Mouse (Mus musculus): Measurements from ENCODE around the gene Camta1. TPM values are rescaled to one million over a fixed set of nuclear protein-coding genes. Genes with fewer than 3 reads are reported as not detected.

Gene Camta1
- polyA plus RNA-seq, 1 experiment from 2014 or later, result 77.1 TPM

DNA sequence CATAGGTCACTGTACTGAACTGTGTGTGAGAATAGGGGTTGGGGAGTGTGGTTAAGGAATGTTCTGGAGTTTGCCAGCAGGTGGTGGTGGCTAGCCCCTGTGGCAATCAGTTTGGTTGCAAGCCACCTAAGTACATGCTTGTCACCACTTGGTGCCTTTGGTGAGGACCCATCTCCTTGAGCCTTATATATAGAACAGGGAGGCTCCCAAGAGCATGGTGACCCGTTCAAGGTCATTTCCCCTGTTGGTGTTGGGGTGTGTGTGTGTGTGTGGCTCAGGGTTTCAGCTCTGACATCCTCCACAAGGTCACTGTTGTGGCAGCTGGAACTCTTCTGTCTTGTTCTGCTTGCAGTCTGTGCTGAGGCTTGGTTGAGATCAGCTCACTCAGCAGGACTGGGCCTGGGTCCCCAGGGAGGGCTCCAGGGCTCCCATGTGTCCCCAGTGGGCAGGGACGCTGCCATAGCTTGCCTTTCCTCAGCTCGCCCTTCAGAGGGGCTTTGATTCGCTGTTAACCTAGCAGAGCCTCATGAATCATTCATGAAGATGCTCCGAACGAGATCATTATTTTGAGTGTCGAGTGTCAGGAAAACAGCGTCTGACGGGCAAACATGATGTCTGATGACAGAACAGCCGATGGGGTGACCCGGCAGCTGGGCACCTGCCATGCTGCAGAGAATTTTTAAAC is 667.5 kb downstream of the Camta1 start:
- no peaks in the 10 kb centered on the region for H3K36me3 ChIP-seq
- no peaks in the 10 kb centered on the region for H3K27me3 ChIP-seq
- no peak overlapping the region for H3K4me2 ChIP-seq (replicated peaks)
- no peaks in the 10 kb centered on the region for H3K9me3 ChIP-seq (replicated peaks)
- H3K4me3 ChIP-seq (replicated peaks), result no peak overlapping the region
- H3K9ac ChIP-seq, result no peak overlapping the region
- H3K27ac ChIP-seq (replicated peaks), result no peak overlapping the region
- ATAC-seq (ENCODE audit: insufficient number of reproducible peaks, low FRiP score, low TSS enrichment, low read depth), result no peak
- 37% methylated on average over 11 of the region's 11 CpGs for WGBS
- H3K4me1 ChIP-seq, result no peaks in the 10 kb centered on the region

- Histone ChIP-seq H3K27me3 (no peaks in the 10 kb centered on the region), H3K27ac (replicated peaks) (no peak overlapping the region), H3K4me2 (replicated peaks) (no peak overlapping the region), H3K36me3 (no peaks in the 10 kb centered on the region), H3K9ac (no peak overlapping the region), H3K4me1 (no peaks in the 10 kb centered on the region), H3K4me3 (replicated peaks) (no peak overlapping the region), H3K9me3 (replicated peaks) (no peaks in the 10 kb centered on the region)
- WGBS, result 10% methylated on average over 8 of the region's 8 CpGs
- no peak for ATAC-seq (ENCODE audit: insufficient number of reproducible peaks, low FRiP score, low TSS enrichment, low read depth)
These were observed 675.2 kb downstream of the Camta1 start for GRCm38 (mm10) chr4:151186447-151186846.

DNA sequence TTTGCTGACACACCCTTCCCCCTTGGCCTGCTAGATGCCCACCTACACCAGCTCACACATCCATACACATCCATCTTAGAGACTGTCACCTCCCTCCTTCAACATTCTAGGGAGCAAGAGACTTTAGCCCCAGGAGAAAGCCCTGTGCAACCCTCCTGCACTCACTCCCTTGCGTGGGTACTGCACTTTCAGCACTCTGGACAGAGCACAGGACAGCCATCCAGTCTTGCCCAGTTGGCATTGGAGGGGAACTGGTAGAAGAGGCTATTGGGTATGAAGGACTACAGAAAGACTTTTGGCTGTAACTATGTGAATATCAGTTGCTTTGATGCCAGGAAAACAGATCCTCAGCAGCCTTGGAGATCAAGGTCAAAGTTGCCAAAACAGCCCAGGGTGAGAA is 675.9 kb downstream of the Camta1 start:
- no peak overlapping the region for H3K27ac ChIP-seq (replicated peaks)
- no peak for ATAC-seq (ENCODE audit: insufficient number of reproducible peaks, low FRiP score, low TSS enrichment, low read depth)
- H3K27me3 ChIP-seq, result no peaks in the 10 kb centered on the region
- no peaks in the 10 kb centered on the region for H3K9me3 ChIP-seq (replicated peaks)
- H3K4me3 ChIP-seq (replicated peaks), result no peak overlapping the region
- WGBS, result 13% methylated on average over 1 of the region's 1 CpGs
- H3K4me1 ChIP-seq, result 0 out of 2 replicates have a peak, but pooled peaks cover under 1% of the 10 kb centered on the region
- no peak overlapping the region for H3K9ac ChIP-seq
- H3K36me3 ChIP-seq, result no peaks in the 10 kb centered on the region
- no peak overlapping the region for H3K4me2 ChIP-seq (replicated peaks)

GRCm38 (mm10) chr4:151180394-151180902 is 681.2 kb downstream of the Camta1 start:
- WGBS, result 28% methylated on average over 7 of the region's 7 CpGs
- Histone ChIP-seq H3K4me1 (peaks cover 6% of the 10 kb centered on the region; the same call in 1 of the 2 replicates), H3K36me3 (no peaks in the 10 kb centered on the region), H3K27ac (replicated peaks) (no peak overlapping the region), H3K4me2 (replicated peaks) (no peak overlapping the region), H3K4me3 (replicated peaks) (no peak overlapping the region), H3K27me3 (no peaks in the 10 kb centered on the region), H3K9me3 (replicated peaks) (no peaks in the 10 kb centered on the region), H3K9ac (no peak overlapping the region)
- no peak for ATAC-seq (ENCODE audit: insufficient number of reproducible peaks, low FRiP score, low TSS enrichment, low read depth)

GRCm38 (mm10) chr4:151179639-151180038 is 682.0 kb downstream of the Camta1 start:
- Histone ChIP-seq H3K9ac (no peak overlapping the region), H3K27ac (replicated peaks) (no peak overlapping the region), H3K4me3 (replicated peaks) (no peak overlapping the region), H3K4me1 (peaks cover 6% of the 10 kb centered on the region; the same call in 1 of the 2 replicates), H3K9me3 (replicated peaks) (no peaks in the 10 kb centered on the region), H3K36me3 (no peaks in the 10 kb centered on the region), H3K4me2 (replicated peaks) (no peak overlapping the region), H3K27me3 (no peaks in the 10 kb centered on the region)
- no peak for ATAC-seq (ENCODE audit: insufficient number of reproducible peaks, low FRiP score, low TSS enrichment, low read depth)
- 64% methylated on average over 3 of the region's 3 CpGs for WGBS

GRCm38 (mm10) chr4:151178970-151179378 is 682.7 kb downstream of the Camta1 start:
- no peaks in the 10 kb centered on the region for H3K9me3 ChIP-seq (replicated peaks)
- no peaks in the 10 kb centered on the region for H3K27me3 ChIP-seq
- H3K4me1 ChIP-seq, result peaks cover 6% of the 10 kb centered on the region; the same call in 1 of the 2 replicates
- no peaks in the 10 kb centered on the region for H3K36me3 ChIP-seq
- ATAC-seq (ENCODE audit: insufficient number of reproducible peaks, low FRiP score, low TSS enrichment, low read depth), result no peak
- no peak overlapping the region for H3K27ac ChIP-seq (replicated peaks)
- no peak overlapping the region for H3K4me3 ChIP-seq (replicated peaks)
- 59% methylated on average over 8 of the region's 8 CpGs for WGBS
- H3K9ac ChIP-seq, result no peak overlapping the region
- H3K4me2 ChIP-seq (replicated peaks), result no peak overlapping the region

- Histone ChIP-seq H3K27ac (replicated peaks) (no peak overlapping the region), H3K4me2 (replicated peaks) (no peak overlapping the region), H3K4me1 (no peaks in the 10 kb centered on the region), H3K9ac (no peak overlapping the region), H3K36me3 (no peaks in the 10 kb centered on the region), H3K27me3 (peaks cover 7% of the 10 kb centered on the region; the same call in 1 of the 2 replicates), H3K9me3 (replicated peaks) (no peaks in the 10 kb centered on the region), H3K4me3 (replicated peaks) (no peak overlapping the region)
- WGBS, result 48% methylated on average over 8 of the region's 8 CpGs
- ATAC-seq (ENCODE audit: insufficient number of reproducible peaks, low FRiP score, low TSS enrichment, low read depth), result no peak
These were observed 689.1 kb downstream of the Camta1 start for GRCm38 (mm10) chr4:151172526-151172925.

- H3K27me3 ChIP-seq, result peaks cover 7% of the 10 kb centered on the region
- WGBS, result 87% methylated on average over 3 of the region's 3 CpGs
These were observed 690.6 kb downstream of the Camta1 start for GRCm38 (mm10) chr4:151171117-151171516.

DNA sequence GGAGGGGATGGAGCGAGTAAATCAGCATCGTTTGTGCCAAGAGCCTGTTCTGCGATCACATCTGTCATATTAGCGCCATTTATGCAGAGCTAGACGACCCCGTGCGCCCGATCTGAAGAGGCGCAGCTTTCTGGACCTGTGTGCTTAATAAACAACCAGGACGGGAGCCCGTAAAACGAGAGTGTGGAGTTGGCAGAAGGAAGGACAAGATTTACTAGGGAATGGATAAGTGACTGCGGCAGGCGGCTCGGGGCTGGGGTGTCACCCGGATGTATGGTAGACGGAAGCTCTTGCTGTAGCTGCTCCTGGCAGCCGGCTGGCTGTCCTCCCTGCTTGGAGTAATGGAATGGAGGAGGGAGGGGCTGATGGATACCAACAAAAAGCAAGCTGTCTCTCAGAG is 691.0 kb downstream of the Camta1 start:
- WGBS, result 66% methylated on average over 18 of the region's 18 CpGs
- no peak overlapping the region for H3K4me2 ChIP-seq (replicated peaks)
- peaks cover 5% of the 10 kb centered on the region; the same call in 1 of the 2 replicates for H3K4me1 ChIP-seq
- H3K9me3 ChIP-seq (replicated peaks), result no peaks in the 10 kb centered on the region
- no peaks in the 10 kb centered on the region for H3K36me3 ChIP-seq
- H3K9ac ChIP-seq, result no peak overlapping the region
- H3K27me3 ChIP-seq, result peaks cover 7% of the 10 kb centered on the region
- H3K4me3 ChIP-seq (replicated peaks), result no peak overlapping the region
- H3K27ac ChIP-seq (replicated peaks), result no peak overlapping the region
- no peak for ATAC-seq (ENCODE audit: insufficient number of reproducible peaks, low FRiP score, low TSS enrichment, low read depth)

More at GRCm38 (mm10) chr4:151171117-151171516, 690.6 kb downstream of the Camta1 start:
- Histone ChIP-seq H3K4me1 (peaks cover under 1% of the 10 kb centered on the region; the same call in 1 of the 2 replicates), H3K4me3 (replicated peaks) (no peak overlapping the region), H3K9ac (no peak overlapping the region), H3K27ac (replicated peaks) (no peak overlapping the region), H3K36me3 (no peaks in the 10 kb centered on the region), H3K9me3 (replicated peaks) (no peaks in the 10 kb centered on the region), H3K4me2 (replicated peaks) (no peak overlapping the region)
- no peak for ATAC-seq (ENCODE audit: insufficient number of reproducible peaks, low FRiP score, low TSS enrichment, low read depth)

DNA sequence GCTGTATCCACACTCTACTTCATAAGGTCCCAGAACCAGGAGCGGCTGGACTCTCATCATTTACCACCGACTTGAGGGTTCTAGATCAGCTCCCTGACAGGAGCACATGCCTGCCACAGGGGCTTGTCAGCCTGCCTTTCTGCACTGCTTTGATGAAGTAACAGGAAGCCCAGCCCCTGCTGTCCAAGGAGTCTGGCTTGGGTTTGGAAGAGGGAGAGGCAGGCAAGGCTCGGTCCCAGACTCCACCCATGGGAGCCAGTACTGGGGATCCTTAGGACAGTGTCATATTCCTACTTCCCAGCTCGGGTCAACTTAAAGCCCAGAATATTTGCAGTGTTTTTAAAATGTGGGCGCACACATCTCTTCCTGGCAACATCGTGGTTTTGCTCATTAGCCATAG is 694.7 kb downstream of the Camta1 start:
- Histone ChIP-seq H3K4me1 (peaks cover 9% of the 10 kb centered on the region; the same call in 1 of the 2 replicates), H3K27me3 (peaks cover 7% of the 10 kb centered on the region), H3K36me3 (no peaks in the 10 kb centered on the region), H3K4me3 (replicated peaks) (no peak overlapping the region), H3K9ac (no peak overlapping the region), H3K27ac (replicated peaks) (no peak overlapping the region), H3K4me2 (replicated peaks) (no peak overlapping the region), H3K9me3 (replicated peaks) (no peaks in the 10 kb centered on the region)
- whole genome bisulfite sequencing, result 74% methylated on average over 6 of the region's 6 CpGs
- no peak for ATAC-seq (ENCODE audit: insufficient number of reproducible peaks, low FRiP score, low TSS enrichment, low read depth)

GRCm38 (mm10) chr4:151165539-151165938 is 696.1 kb downstream of the Camta1 start:
- H3K27me3 ChIP-seq, result peaks cover 7% of the 10 kb centered on the region
- no peak overlapping the region for H3K27ac ChIP-seq (replicated peaks)
- ATAC-seq (ENCODE audit: insufficient number of reproducible peaks, low FRiP score, low TSS enrichment, low read depth), result 0 out of 2 replicates have a peak, but pooled peaks have one; percentile 13
- peaks cover 9% of the 10 kb centered on the region; the same call in 1 of the 2 replicates for H3K4me1 ChIP-seq
- 6% methylated on average over 10 of the region's 10 CpGs for WGBS
- no peak overlapping the region for H3K4me2 ChIP-seq (replicated peaks)
- H3K9ac ChIP-seq, result no peak overlapping the region
- H3K9me3 ChIP-seq (replicated peaks), result no peaks in the 10 kb centered on the region
- no peaks in the 10 kb centered on the region for H3K36me3 ChIP-seq
- H3K4me3 ChIP-seq (replicated peaks), result no peak overlapping the region
